Mouse (Mus musculus) B cell, adult 2 months (primary cell): ENCODE measurements around the gene Psmg1.
"Not testable (repeated sequence)": the region's sequence is repeated elsewhere in the genome, so short reads cannot be mapped to it uniquely, and the experiment has no call there.

ENCODE experiments used
- DNase-seq, 2 experiments: peaks; one replicate each; pipeline ENCODE4 v3.0.0; 2022

Gene Psmg1

DNA sequence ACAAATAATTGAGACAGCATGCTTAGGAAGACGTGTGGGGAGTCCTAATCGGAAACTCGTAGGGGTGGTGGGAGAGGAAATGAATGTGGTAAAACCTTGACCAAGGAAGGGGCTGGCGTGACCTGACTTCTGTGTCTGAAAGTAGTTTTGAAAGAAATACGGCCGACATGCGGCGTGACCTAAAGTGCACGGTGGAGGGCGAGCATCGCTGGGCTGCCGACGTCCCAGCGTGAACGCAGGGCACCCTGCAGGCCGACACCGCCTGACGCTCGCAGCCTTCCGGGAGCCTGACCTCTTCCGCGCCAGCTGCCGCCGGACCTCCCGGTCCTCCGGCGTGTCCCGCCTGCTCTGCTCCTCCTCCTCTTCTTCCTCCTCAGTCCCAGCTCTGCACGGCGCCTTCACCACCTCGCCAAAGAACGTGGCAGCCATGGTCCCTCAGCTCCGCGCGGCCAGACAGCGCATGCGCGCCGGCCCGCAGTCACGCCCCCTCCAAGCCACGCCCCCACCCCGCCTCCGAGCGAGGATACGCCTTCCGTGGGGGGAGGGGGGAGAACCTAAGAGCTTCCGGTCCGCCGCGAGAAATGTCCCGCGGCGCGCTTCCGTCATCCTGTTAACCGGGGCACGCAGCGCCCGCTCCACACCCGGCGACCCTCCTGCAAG lies at the start of gene Psmg1:
Gene Psmg1, minus strand, starts transcription at position 499 of the 660 bp plus-strand sequence.
- DNase-seq, result peak; percentile 99 to 100

DNA sequence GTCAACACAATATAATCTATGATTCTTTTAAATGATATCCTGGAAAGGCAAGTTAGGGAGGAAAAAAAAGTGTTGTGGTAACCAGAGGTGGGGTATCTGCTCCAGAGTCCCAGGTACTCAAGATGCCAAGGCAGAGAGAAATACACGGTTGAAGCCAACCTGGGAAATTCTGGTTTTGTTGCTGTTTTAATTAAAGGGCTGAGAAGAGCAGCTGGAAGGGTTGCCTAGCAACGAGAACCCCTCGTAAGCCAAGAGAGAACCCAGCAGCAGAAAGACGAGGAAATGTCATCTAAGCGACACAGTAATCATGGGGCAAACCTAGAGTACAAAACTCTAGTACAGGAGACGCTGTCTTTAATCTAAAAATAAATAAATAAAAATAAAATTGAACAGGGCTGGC lies 48.8 kb upstream of the Psmg1 start:
- no peak for DNase-seq

DNA sequence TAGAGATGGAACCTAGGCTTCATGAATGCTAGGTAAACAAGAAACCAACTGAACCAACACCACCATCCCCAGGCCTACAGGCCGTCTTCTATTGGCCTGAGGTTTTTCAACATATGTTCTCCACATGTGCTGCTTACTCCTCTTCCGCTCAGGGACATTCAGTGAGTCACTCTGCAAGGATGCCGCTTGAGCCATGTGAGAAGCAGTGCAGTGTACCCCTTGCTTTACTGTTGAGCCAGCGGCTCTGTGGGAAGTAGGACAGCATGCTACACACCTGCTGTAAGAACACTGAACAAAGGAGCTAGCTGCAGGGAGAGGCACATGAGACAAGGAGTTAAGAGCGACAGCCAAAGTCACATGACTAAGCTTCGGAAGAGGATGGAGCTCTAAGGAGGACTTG lies 43.7 kb upstream of the Psmg1 start:
- no peak for DNase-seq

DNA sequence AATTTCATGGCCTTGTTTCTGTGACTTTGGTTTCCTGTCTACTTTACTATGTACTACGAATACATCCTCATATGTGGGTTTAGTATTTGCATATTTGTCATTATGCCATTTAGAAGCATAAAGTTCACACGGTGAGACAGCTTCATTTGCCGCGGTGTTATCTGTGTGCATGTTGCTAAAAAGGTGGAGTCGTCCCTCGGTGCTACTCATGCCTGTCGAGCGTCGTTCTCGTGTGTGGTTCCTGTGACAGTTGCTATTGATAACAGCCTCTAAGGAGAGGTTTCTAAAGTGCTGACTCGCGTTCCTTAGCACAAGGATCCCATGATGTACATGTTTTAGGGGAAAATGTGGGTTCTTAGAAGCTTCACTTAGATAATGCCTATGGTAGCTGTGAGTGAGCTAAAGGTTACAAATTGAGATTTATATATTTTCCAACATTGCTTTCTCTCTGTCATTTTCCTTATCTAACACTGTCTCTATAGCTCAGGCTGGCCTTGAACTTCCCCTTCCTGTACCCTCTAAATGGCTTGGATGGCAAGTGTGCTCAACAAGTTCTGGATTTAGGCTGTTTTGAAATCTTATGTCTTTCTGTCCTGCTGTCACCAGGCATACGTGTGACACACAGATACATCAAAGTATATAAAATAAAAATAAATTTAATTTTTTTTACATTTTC lies 41.7 kb upstream of the Psmg1 start:
- no peak for DNase-seq

DNA sequence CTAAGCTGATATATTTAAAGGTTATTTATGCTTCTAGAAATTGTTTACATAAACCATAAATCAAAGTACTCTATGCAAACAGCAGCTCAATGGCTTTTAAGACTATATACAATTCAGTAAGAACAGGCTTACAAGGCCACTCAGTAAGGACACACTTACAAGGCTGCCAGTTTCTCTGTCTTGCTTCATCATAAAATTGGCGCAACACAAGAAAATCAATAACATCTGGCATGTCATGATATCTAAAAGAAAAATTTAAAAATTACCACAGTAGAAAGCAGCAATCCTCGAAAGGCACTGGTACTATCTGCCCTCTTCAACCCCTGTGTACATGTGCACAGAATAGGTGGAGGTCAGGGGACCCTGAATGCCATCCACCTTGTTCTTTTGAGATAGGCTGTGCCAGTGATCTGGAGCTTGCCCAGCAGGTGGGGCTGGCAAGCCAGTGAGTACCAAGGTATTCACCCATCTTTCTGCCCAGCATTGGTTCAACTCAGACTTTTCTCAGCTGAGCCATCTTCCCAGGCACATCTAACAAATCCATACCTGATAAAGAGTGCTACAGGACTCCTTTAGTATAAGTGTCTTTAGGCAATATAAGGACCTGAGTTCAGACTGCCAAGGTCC lies 39.8 kb upstream of the Psmg1 start:
- peak; percentile 43 to 45 for DNase-seq

DNA sequence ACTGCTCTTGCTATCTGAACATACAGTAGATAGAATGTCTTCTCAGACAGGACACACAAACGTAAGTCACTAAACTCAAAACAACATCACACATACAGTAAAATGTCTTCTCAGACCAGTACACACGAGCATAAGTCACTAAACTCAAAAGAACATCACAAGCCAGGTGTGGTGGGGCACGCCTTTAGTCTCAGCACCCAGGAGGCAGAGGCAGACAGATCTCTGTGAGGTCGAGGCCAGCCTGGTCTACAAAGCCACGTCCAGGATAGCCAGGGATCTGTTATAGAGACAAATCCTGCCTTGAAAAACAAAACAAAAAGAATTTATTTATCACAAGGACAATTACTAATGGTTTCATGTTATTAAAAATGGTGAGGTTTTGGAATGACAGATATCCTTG lies 35.5 kb upstream of the Psmg1 start:
- DNase-seq, result no peak

DNA sequence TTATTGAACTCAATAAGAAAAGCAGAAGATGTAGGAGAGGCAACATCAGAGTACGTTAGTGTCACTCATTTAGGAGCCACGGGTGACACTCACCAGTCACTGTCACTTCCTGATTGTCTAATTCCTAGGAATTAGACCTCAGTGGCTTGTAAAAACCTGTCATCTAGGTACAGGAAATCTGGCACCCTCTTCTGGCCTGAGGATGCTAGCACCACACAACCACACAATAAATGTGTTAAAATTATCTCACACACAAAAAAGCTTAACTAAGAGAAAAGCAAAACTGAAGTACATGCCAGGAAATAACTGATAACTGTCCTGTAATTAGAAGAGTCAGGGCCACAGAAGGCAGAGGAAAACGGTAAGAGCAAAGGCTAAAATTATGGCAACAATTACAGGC lies 34.5 kb upstream of the Psmg1 start:
- DNase-seq, result no peak

DNA sequence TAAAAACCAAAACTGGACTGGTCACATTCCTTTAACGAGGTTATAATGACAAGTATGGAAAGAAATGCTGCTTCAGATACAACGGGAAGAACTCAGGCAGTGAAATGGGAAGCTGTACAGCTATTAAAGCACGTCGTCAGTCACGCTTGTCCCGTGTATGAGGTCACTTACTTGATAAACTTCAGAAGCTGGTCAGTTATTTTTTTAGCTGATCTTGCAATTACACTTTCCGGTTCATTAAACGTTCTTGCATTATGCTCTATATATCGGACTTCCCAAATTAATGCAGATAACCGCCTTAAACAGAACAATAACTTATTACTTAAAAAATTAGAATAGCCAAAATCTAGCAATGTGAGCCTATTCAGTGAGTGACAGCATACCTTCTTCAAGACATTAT lies 30.3 kb upstream of the Psmg1 start:
- DNase-seq, result no peak

DNA sequence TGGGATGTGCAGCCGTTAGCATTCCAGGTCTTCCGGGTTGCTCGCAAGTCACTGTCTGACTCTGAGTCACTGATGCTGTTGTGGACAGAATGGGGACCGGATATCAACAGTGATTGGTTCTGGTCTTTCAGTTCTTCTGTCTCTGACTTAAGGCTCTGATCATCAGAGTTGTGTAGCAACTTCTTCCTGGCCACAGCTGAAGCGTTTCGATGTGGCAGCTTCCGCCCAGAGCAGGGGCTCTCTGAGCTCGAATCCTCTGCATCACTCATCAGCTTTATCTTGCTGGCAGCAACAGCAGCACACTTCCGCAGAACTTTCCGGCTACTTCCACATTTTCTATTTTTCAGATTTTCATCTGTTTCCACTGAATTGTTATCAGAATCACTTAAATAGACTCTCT lies 18.4 kb upstream of the Psmg1 start:
- not testable (repeated sequence) for DNase-seq

DNA sequence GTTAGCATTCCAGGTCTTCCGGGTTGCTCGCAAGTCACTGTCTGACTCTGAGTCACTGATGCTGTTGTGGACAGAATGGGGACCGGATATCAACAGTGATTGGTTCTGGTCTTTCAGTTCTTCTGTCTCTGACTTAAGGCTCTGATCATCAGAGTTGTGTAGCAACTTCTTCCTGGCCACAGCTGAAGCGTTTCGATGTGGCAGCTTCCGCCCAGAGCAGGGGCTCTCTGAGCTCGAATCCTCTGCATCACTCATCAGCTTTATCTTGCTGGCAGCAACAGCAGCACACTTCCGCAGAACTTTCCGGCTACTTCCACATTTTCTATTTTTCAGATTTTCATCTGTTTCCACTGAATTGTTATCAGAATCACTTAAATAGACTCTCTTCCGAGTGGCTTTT lies 13.5 kb upstream of the Psmg1 start:
- not testable (repeated sequence) for DNase-seq

DNA sequence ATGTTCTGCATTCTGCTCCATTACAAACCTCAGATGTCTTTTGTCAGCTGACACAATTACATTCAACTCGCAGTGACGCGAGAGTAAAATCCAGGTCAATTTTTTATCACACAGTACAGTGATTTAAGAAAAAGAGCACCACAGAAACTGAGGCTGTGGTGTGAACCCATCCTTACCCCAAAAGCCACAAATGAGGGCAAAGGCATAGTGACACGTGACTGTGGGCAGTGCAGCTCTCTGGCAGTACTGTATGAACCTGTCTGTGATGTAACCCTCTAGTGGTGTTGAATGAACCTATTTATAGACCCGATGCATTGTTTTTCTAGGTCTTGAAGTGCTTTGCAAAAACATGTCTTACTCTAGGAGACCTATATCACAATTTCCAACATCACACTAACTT lies 8.5 kb upstream of the Psmg1 start:
- no peak for DNase-seq

DNA sequence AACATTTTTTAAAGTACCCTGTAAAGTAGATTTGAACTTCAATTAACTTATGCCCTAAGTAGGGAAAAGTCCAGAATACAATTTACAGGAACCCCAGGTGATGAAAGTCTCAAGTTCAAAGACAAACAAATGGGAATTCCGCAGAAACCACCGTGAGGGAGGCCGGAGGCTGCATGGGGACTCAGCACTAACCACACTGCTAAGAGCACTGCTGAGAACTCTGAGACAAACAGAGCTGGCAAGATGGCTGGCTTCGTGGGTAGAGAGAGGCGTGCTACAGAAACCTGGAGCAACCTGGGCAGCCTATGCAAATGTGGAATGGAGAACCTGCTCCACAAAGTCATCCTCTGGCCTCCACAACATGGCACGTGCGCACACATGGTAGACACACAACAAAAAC lies 5.4 kb upstream of the Psmg1 start:
- no peak for DNase-seq

DNA sequence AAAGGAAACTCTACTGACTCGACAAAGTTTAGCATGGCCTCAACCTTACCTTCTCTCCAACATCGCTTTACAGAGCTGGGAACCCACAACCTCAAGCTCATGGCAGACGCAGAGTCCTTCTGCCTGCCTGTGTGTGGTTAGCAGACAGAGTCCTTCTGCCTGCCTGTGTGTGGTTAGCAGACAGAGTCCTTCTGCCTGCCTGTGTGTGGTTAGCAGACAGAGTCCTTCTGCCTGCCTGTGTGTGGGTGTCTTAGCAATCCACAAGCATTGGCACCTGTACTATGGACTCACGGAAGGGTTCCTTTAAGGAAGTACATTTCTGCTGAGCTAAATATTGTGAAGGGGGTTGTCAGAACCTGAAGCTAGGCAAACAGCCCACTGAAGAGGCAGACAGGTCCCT lies 3.8 kb upstream of the Psmg1 start:
- DNase-seq, result not testable (repeated sequence)

DNA sequence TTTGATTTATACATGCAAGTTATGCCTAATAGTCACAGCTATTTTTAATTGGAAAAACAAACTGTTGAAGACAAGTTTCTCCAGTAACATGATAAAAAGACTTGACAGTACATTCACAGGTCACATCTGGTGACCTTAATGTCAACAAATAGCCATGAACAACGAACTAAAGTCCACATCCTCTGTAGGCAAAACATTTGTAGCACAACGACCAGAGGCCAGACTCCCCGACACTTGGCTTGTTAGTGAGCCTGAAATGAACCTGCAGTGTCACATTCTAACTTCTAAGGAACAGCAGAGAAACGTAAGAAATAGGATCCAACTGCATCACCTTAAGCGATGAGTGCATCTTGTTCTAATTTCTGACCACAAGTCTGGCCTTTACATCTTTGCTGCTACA lies 1.8 kb upstream of the Psmg1 start:
- no peak for DNase-seq

DNA sequence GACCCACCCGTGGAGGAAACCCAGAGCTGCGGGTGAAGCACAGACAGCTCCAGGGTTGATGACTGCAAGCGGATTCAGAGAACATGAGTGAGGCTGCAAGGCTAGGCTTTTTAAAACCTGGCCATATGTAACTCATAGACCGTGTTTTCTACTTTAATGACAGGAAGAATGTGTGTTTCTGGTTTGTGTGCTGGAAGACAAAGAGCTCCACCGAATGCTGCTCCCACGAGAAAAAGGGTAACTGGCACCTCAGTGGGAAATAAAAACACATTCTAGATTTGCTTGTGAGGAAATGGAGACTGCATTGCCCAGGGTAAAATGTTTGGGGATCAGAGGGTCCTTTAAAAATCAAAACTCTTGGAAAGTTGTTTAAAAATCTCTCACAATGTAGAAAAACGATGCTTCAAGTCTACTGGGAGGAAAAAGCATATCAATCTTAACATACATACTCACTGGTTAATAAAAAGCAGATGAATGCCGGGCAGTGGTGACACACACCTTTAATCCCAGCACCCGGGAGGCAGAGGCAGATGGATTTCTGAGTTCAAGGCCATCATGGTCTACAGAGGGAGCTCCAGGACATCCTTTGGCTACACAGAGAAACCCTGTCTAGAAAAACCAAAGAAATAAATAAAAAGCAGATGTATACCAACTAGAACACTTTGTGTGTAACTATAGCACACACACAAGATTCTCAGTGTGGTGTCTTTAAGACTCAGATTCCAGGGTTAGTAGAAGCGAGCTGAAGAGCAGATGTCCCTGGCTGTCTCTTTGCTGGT lies 551 bp upstream of the Psmg1 start:
- no peak for DNase-seq

DNA sequence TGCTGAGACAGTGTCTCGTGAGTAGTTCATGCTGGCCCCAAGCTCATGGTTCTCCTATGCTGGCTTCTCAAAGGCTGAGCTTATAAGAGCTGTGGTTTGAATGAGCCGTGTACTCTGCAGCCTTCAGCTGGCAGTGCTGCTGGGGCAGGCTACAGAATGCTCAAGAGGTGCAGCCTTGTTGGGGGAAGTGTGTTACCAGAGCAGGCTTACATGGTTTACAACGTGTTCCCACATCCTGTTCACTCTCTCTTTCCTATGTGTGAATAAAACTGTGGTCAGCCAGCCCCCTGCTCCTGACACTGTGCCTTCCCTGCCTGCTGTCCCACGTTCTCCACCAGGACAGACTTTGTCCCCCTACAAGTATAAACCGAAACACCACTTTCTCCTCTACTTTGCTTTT lies 5.8 kb downstream of the Psmg1 start:
- DNase-seq, result no peak

DNA sequence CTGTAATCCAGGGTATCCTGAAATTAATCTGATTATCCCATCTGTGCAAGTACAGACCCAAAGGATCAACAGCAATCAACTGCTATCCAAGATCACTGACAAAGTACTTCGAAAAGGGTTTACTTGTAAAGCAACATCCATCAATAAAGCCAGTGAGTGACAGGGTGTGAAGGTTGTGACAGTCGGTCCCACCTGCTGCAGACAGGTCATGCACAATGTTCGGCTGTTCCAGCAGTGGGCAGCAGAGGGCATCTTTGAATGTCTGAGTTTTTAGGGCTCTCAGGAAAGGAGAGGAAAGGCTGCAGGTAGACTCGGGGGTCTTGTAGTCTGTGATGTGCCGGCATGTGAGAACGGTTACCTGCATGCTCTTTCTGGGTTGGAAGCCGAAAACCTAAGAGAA lies 7.2 kb downstream of the Psmg1 start:
- DNase-seq, result peak; percentile 36 to 43

DNA sequence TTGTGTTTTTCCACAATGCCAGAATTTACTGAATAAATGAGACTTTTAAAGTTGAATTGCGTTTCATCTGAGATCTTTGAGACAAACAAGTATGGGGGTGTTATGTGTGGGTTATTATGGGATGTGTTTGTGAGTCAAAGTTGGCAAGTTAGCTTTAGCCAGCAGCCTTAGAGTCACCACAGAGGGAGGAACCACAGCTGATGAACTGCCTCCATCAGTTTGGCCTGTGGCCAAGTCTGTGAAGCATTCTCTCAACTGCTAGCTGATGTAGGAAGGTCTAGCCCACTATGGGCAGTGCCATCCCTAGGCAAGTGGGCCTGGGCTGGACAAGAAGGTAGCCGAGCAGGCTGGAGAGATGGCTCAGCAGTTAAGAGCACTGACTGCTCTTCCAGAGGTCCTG lies 19.9 kb downstream of the Psmg1 start:
- DNase-seq, result no peak

DNA sequence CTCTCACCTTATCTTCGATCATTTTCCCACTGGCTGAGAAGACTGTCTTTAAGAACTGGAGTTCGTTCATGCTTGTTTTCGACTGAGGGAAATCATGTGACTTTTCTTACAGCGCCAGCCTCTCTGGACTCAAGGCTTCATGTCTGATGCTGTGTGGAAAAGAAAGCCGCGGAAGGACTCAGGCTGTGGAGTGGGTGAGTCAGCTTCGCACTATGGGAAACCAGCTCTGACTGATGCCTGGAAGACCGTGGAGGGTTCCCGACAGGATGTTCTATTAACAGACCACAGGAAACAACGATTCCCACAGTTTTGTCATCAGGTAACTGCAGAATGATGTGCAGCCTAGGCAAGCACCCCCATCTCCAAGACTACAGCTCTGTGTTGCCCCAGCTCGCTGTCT lies 23.3 kb downstream of the Psmg1 start:
- DNase-seq, result no peak

DNA sequence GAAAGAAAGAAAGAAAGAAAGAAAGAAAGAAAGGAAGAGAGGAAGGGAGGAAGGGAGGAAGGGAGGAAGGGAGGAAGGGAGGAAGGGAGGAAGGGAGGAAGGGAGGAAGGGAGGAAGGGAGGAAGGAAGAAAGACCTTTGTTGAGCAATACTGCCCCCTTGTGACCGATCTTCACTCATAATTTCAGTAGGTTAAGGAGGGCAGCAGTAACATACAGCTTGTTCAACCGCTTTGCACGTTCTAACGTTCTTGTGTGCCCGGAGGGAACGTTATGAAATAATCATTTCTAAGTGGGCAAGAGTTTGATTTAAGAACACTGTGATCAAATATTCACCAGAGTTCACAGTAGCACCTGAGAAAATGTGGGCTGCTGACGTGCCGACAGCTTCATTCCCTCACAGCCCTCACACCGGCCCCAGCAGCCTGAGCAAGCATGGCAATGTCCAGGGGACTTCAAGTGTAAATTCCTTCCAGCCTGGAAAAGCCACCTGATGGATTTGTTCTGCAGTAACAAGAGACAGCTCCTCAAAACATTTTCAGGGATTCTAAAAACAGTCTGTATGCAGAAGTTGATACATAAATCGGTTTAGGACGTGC lies 26.2 kb downstream of the Psmg1 start:
- peak; percentile 38 to 51 for DNase-seq

DNA sequence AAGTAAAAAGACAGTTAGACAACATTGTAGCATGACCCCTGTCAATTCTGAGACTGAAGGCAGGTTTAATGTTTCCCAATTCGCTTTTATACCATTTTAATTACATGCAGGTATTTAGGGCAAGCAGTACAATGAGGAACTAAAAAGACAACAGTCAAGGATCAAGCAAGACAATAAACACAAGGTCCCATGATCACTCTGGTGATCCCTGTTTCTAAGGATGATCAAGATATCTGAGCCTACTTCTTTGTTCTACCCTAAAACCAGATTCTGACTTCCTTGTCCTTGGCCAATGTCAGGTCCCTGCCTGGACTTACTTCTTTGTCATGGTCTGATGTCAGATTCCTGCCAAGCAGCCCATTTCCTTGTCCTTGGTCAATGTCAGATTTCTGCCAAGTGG lies 29.3 kb downstream of the Psmg1 start:
- not testable (repeated sequence) for DNase-seq

DNA sequence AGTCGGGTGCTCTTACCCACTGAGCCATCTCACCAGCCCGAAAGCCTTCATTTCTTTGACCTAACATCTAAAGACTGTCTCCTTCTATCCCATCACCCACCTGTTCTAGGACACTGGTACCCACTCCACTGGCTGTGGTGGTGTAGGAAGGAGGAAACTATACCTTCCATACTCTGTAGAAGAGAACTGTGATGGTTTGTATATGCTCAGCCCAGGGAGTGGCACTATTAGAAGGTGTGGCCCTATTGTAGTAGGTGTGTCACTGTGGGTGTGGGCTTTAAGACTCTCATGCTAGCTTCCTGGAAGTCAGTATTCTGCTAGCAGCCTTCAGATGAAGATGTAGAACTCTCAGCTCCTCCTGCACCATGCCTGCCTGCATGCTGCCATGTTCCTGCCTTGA lies 30.1 kb downstream of the Psmg1 start:
- DNase-seq, result not testable (repeated sequence)

DNA sequence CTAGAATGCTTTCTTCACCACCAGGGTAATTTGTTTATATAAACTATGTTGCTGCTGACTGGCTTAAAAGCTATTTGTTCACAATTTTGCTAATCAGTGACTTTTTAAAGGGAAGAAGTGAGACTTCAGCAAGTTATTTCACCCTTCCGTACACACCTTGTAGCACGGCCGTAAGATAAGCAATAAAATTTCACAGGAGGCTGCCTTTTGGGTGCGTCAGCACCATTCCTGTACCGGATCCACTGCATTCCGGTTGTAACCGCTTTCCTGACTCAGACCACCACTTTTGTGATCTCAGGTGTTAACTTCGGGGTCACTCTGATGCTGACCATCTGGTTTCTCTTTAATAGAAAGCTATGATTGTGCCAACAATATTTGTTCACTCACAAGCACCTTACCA lies 32.7 kb downstream of the Psmg1 start:
- DNase-seq, result no peak
